Mouse (Mus musculus): Measurements from ENCODE around the gene Mprip. TPM values are rescaled to one million over a fixed set of nuclear protein-coding genes. Genes with fewer than 3 reads are reported as not detected.

Gene Mprip
- polyA plus RNA-seq, 1 experiment = 221 TPM

DNA sequence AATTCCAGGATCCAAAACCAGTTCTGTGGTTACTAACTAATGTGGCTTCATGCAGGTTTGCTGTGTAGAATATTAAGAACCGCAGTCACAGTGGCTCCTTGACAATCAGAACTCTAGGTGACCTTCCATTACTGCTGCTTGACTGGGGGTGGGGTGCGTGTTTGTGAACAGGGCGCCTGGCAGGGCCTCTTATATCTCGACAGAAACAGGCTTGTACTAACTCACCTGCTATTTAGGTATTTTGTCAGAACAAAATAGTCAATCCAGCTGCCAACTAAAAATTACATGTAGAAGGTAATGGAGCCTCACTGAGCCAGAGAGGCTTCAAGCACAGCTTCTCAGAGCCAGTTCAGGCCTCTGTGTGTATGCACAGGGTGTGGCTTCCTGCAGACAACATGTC lies 119.1 kb downstream of the Mprip start:
- no peak for TF ChIP-seq CTCF (IDR thresholded peaks at IDR 0.05; ENCODE audit: borderline replicate concordance, control insufficient read depth, extremely low read depth, insufficient read depth, low read length, poor library complexity)
- no peak for TF ChIP-seq POLR2A (IDR thresholded peaks at IDR 0.05; ENCODE audit: control insufficient read depth, extremely low read depth, insufficient read depth, low read length, poor library complexity)
- Histone ChIP-seq H3K4me3 (ENCODE audit: control insufficient read depth, insufficient read depth, low read length) (no peak overlapping the region), H3K36me3 (ENCODE audit: control insufficient read depth, insufficient read depth, low read length) (peaks cover 12% of the 10 kb centered on the region), H3K4me1 (replicated peaks; ENCODE audit: control insufficient read depth, insufficient read depth, low read length) (no peaks in the 10 kb centered on the region), H3K27ac (ENCODE audit: control insufficient read depth, insufficient read depth, low read length) (no peak overlapping the region), H3K27me3 (ENCODE audit: control insufficient read depth, insufficient read depth, low read length) (no peaks in the 10 kb centered on the region)
- no peak for DNase-seq
- 92% methylated on average over 4 of the region's 4 CpGs for WGBS

DNA sequence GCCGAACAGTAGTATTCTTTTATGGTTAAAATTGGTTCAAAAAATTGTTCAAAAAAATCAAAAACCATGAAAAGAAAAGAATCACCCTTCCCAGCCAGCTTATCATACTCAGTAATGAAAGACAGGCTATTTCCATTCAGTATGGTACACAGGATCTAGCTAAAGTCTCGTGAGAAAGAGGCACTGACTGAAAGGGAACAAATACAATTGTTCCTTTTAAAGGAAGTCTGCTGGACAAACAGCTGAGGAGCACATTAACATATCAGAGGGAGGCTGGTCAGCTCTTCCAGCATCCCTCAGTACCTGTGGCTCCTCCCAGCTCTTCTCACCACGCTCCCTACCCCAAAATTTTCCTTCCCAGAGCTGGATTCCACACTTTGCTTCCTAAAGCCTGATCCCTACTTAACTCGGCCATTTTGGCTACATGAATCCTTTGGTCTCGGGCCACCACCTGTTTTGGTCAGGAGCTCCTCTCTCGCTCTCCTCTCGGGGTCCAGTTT lies 121.0 kb downstream of the Mprip start:
- 93% methylated on average over 7 of the region's 7 CpGs for WGBS
- peaks cover 4% of the 10 kb centered on the region for H3K4me1 ChIP-seq (replicated peaks; ENCODE audit: control insufficient read depth, insufficient read depth, low read length)
- no peak for TF ChIP-seq CTCF (IDR thresholded peaks at IDR 0.05; ENCODE audit: borderline replicate concordance, control insufficient read depth, extremely low read depth, insufficient read depth, low read length, poor library complexity)
- TF ChIP-seq POLR2A (IDR thresholded peaks at IDR 0.05; ENCODE audit: control insufficient read depth, extremely low read depth, insufficient read depth, low read length, poor library complexity) = no peak

GRCm38 (mm10) chr11:59783591-59783990 lies 122.5 kb downstream of the Mprip start:
- 96% methylated on average over 6 of the region's 6 CpGs for WGBS
- no peak for TF ChIP-seq CTCF (IDR thresholded peaks at IDR 0.05; ENCODE audit: borderline replicate concordance, control insufficient read depth, extremely low read depth, insufficient read depth, low read length, poor library complexity)
- TF ChIP-seq POLR2A (IDR thresholded peaks at IDR 0.05; ENCODE audit: control insufficient read depth, extremely low read depth, insufficient read depth, low read length, poor library complexity) = no peak
- Histone ChIP-seq H3K27me3 (ENCODE audit: control insufficient read depth, insufficient read depth, low read length) (no peaks in the 10 kb centered on the region), H3K4me1 (replicated peaks; ENCODE audit: control insufficient read depth, insufficient read depth, low read length) (peaks cover 9% of the 10 kb centered on the region), H3K4me3 (ENCODE audit: control insufficient read depth, insufficient read depth, low read length) (no peak overlapping the region), H3K36me3 (ENCODE audit: control insufficient read depth, insufficient read depth, low read length) (no peaks in the 10 kb centered on the region), H3K27ac (ENCODE audit: control insufficient read depth, insufficient read depth, low read length) (no peak overlapping the region)
- no peak for DNase-seq

More for the DNA sequence above, 121.0 kb downstream of the Mprip start:
- no peaks in the 10 kb centered on the region for H3K27me3 ChIP-seq (ENCODE audit: control insufficient read depth, insufficient read depth, low read length)
- H3K36me3 ChIP-seq (ENCODE audit: control insufficient read depth, insufficient read depth, low read length) = 0 out of 2 replicates have a peak, but pooled peaks cover 2% of the 10 kb centered on the region
- H3K4me3 ChIP-seq (ENCODE audit: control insufficient read depth, insufficient read depth, low read length) = no peak overlapping the region
- H3K27ac ChIP-seq (ENCODE audit: control insufficient read depth, insufficient read depth, low read length) = no peak overlapping the region
- DNase-seq = no peak

GRCm38 (mm10) chr11:59786444-59787198 lies 125.5 kb downstream of the Mprip start:
- WGBS = 62% methylated on average over 15 of the region's 15 CpGs
- no peaks in the 10 kb centered on the region for H3K36me3 ChIP-seq (ENCODE audit: control insufficient read depth, insufficient read depth, low read length)
- H3K4me1 ChIP-seq (replicated peaks; ENCODE audit: control insufficient read depth, insufficient read depth, low read length) = peaks cover 9% of the 10 kb centered on the region
- DNase-seq = no peak
- peak overlapping the region; percentile 39; the same call in 1 of the 2 replicates for H3K4me3 ChIP-seq (ENCODE audit: control insufficient read depth, insufficient read depth, low read length)
- H3K27me3 ChIP-seq (ENCODE audit: control insufficient read depth, insufficient read depth, low read length) = no peaks in the 10 kb centered on the region
- H3K27ac ChIP-seq (ENCODE audit: control insufficient read depth, insufficient read depth, low read length) = no peak overlapping the region
- TF ChIP-seq POLR2A (IDR thresholded peaks at IDR 0.05; ENCODE audit: control insufficient read depth, extremely low read depth, insufficient read depth, low read length, poor library complexity) (no peak), CTCF (IDR thresholded peaks at IDR 0.05; ENCODE audit: borderline replicate concordance, control insufficient read depth, extremely low read depth, insufficient read depth, low read length, poor library complexity) (no peak)

DNA sequence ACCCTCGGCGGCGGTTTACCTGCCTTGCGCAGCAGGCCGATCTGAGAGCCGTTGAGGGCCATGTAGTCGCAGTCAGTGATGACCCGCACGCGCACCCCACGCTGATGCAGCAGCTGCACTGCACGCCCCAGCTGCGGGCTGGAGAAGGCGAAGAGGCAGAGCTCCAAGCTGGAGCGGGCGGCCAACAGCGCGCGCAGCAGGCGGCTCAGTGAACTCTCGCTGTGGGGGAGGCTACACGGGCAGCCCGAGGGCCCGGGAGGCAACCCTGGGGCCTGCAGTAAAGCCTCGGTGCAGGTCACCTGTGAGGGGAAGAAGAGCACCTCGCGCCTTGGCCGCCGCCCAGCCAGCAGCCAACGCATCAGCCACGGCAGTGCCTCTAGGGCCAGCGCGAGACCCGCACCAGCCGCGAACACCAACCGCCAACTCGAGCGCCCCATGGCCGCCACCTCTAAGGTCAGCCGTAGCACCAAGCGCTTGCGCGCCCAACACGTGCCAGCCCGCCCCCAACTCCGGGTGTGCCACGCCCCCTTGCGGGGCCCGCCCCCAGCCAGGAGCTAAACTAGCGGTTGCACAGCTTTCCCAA lies 126.2 kb downstream of the Mprip start, which contains the start of gene Pld6:
Pld6 (minus strand) TSS at position 447 of the 583 bp plus-strand sequence.
- Histone ChIP-seq H3K27ac (ENCODE audit: control insufficient read depth, insufficient read depth, low read length) (no peak within 1 kb of the TSS), H3K4me3 (ENCODE audit: control insufficient read depth, insufficient read depth, low read length) (peak within 1 kb of the TSS; percentile 39), H3K4me1 (replicated peaks; ENCODE audit: control insufficient read depth, insufficient read depth, low read length) (peaks cover 9% of the 10 kb centered on the region), H3K27me3 (ENCODE audit: control insufficient read depth, insufficient read depth, low read length) (no peaks in the 10 kb centered on the region), H3K36me3 (ENCODE audit: control insufficient read depth, insufficient read depth, low read length) (peaks cover 6% of the 10 kb centered on the region)
- 2% methylated on average over 51 of the region's 51 CpGs for WGBS
- TF ChIP-seq CTCF (IDR thresholded peaks at IDR 0.05; ENCODE audit: borderline replicate concordance, control insufficient read depth, extremely low read depth, insufficient read depth, low read length, poor library complexity) (no peak), POLR2A (IDR thresholded peaks at IDR 0.05; ENCODE audit: control insufficient read depth, extremely low read depth, insufficient read depth, low read length, poor library complexity) (no peak)
- DNase-seq = peak; percentile 74

DNA sequence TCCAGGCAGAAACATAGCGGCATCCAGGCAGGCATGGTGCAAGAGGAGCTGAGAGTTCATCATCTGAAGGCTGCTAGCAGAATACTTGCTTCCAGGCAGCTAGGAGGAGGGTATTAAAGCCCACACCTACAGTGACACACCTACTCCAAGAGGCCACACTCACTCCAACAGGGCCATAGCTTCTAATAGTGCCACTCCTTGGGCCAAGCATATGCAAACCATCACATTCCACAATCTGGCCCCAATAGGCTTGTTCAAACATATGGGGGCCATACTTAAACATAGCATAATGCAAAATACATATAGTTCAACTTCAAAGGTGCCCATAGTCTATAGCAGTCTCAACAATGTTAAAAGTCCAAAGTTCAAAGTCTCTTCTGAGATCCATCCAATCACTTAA lies 128.2 kb downstream of the Mprip start:
- Histone ChIP-seq H3K4me3 (ENCODE audit: control insufficient read depth, insufficient read depth, low read length) (no peak overlapping the region), H3K4me1 (replicated peaks; ENCODE audit: control insufficient read depth, insufficient read depth, low read length) (peaks cover 9% of the 10 kb centered on the region), H3K27ac (ENCODE audit: control insufficient read depth, insufficient read depth, low read length) (no peak overlapping the region), H3K36me3 (ENCODE audit: control insufficient read depth, insufficient read depth, low read length) (peaks cover 16% of the 10 kb centered on the region), H3K27me3 (ENCODE audit: control insufficient read depth, insufficient read depth, low read length) (no peaks in the 10 kb centered on the region)
- 100% methylated on average over 1 of the region's 1 CpGs for WGBS
- no peak for DNase-seq
- TF ChIP-seq POLR2A (IDR thresholded peaks at IDR 0.05; ENCODE audit: control insufficient read depth, extremely low read depth, insufficient read depth, low read length, poor library complexity) = no peak
- no peak for TF ChIP-seq CTCF (IDR thresholded peaks at IDR 0.05; ENCODE audit: borderline replicate concordance, control insufficient read depth, extremely low read depth, insufficient read depth, low read length, poor library complexity)

Data from thymus, adult 2 months (tissue).